Mouse (Mus musculus) adipocyte (in vitro differentiated cells): ENCODE results near the gene Slc24a1.
"Not testable (repeated sequence)": the region's sequence is repeated elsewhere in the genome, so short reads cannot be mapped to it uniquely, and the experiment has no call there.

Experiments
- DNase-seq: peaks from one replicate; pipeline ENCODE4 v3.0.0-alpha.2; 2016; ENCODE audit warnings: low spot score

Slc24a1 gene

DNA sequence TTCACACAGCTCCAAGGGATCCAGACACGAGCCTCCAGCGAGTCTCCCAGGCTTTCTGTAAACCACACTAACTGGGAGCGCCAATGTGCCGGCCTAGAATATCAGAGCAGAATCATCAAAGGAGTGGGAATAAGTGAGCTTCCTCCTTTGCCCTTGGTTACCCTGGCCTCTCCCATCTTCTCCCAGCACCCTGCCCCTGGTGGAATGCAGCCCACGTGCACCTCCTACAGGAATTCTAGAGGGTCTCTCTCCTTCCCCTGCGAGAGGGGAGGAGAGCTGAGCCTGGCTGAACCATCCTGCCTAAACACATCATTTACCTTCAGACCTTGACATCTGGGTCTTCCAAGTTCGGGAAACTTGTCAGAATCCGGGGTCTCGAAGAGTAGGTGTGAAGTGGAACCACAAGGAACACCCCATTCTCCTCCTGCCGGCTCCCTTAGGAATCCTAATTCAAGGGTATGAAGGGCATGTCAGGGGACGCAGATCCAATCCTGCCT, at the start of gene Slc24a1:
TSS of gene Slc24a1 (minus strand) at position 447 of the 497 bp plus-strand sequence.
- no peak for DNase-seq

DNA sequence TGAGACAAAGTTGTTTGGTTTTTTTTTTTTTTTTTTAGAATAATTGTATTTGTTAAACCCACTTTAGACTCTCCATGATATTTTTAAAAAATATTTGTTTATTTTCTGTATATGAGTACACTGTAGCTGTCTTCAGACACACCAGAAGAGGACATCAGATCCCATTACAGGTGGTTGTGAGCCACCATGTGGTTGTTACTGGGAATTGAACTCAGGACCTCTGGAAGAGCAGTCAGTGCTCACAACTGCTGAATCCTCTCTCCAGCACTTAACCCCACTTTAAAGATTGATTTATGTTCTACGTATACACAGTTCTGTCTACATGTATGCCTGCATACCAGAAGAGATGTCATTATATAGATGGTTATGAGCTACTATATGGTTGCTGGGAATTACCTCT, 44.1 kb upstream of the Slc24a1 start:
- DNase-seq = not testable (repeated sequence)

DNA sequence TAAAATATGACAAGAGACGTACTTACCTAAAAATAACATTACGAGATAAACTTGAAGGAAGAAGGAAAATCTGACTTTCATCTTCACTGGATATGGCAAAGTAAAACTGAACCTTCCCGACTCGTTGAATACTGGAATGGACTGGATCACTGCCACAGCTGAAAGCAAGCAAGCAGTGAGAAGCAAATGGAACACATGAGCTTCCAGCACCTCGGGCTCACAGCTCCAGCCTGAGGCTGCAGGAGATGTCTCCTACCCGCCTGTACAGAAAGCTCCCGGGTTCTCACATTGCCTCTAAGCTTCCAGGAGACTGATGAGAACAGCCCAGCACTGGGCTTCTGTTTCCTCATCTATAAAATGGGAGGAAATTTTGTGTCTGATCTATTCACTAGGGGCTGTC, 38.9 kb upstream of the Slc24a1 start:
- DNase-seq = no peak

DNA sequence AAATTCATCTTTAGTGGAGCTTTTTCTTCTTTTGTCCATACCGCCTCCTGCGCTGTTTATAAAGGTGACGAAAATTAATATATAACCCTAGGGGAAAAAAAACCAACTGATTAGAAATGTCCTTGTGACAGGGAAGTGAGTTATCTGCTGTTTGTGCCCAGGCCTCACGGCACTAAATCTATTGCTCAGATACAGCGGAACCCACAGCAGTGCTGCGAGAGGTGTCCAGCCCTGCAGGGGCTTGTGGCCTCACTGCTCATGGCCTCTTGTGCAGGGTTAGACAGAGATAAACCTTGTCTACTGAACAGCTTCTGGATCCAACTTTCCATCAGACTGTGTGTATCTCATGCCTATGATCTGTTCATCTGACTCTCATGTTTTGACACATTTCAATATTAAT, 37.0 kb upstream of the Slc24a1 start:
- DNase-seq = no peak

DNA sequence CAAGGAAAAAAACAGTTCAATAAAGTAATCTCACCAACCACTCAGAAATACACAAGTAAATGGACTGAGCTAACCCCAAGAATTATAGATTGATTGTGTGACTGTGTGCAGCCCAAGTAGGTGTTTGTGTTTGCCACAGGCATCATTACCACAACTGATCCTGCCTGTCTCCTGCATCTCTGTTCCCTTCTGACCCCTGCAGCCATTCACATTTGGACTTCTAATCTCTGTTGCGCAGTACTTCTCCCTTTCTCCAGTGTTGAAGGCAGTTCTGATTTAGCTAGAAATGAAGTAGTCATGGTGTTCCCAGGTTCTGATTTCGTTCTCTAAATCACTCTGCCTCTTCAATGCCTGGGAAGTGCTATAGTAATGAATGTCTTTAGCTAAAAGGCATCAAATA, 36.2 kb upstream of the Slc24a1 start:
- DNase-seq = no peak

DNA sequence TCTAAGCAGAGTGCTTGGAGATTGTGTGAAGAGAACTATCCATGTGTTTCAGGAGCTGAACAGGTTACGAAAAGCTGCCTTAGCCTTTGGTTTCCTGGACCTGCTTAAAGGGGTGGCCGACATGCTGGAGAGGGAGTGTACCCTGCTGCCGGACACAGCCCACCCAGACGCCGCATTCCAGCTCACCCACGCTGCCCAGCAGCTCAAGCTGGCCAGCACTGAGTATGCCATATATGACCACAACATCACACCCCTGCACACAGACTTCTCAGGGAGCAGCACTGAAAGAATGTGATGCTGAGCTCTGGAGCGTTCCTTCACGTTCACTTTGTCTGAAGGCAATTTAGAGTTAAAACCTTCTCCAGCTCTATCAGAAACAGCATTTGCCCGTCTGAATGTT, 34.4 kb upstream of the Slc24a1 start:
- no peak for DNase-seq

DNA sequence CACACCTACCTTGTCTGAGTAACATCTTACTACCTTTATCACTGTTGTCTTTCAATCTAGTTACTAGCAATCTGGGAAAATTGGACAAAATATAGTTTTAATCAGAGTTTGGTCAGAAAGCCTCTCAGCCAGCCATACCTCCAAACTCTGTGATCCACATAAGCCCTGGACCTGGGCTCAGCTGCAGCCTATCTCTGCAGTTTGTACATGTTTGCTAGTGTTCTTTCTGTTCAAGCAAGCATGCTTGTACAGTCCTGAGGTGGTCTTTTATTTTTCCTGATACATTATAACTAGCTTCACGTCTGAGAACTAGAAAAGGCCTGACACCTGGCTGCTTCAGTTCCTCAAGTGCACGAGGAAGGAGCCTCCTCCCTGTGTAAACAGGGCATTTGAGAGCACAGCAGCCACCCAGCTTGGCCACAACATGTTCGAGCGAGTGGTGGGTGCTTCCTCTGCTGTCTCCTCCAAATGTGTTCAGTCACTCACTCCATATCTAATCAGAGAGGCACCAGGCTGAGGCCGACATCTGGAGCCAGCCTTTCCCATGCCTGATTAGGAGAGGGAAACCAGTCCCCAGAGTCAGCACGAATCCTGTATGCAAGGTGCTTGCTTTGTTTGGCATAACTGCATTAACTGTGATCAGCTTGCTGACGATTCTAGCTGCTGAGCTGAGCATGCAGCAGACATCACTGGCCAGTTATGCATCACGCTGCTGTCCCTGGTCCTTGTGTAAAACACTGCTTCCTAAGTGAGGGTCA, 33.8 kb upstream of the Slc24a1 start:
- no peak for DNase-seq

DNA sequence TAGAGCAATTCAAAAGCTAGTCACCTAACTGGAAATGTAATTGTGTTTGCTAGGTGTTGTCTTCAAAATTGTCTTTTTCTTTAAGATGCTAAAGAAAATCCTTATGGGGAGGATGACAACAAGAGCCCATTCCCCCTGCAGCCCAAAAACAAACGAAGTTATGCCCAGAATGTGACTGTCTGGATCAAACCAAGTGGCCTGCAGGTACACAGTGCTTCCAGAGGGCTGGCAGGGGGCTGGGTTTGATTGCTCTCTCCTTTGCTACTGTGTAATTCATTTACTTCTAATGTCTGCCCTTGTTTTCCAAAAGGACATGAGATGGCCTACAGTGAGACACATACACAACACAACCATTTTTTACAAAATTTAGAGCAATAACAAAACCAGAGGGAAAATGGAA, 30.5 kb upstream of the Slc24a1 start:
- DNase-seq = no peak

DNA sequence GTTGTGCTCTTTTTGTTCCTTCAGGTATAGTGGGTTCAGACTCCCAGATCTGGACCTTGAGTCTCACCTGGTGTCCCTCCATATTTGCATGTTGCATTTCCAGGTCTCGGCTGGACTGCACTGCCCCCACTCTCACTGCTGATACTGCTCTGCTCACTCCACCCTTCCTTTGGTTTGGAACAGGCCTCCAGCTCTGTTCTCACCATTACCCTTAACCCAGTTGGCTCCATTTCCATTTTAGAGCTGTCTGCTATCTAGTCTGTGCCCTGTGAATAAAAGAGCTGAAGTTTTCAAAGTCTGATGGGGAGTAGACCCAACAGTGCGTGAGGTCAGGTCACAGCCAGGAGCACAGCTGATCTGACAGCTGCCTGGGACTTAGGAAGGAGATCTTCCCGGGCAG, 29.1 kb upstream of the Slc24a1 start:
- peak; percentile 44 for DNase-seq

DNA sequence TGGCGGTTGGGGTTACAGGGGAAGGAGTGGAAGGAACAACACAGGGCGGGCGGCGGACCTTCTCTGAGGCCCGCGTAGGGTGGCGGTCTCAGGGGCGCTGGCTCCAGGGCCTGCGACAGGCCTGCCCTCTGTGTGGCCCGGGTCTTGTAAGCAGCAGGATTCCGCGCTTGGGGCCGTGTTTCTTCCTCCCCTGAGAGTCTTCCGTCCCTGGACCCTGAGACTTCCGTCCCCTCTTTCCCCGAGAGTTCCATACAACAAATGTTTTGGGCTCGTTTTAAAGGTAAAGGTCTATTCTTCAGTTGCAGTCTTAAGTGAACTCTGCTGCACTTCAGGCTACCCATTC, 9.5 kb upstream of the Slc24a1 start:
- DNase-seq = no peak

DNA sequence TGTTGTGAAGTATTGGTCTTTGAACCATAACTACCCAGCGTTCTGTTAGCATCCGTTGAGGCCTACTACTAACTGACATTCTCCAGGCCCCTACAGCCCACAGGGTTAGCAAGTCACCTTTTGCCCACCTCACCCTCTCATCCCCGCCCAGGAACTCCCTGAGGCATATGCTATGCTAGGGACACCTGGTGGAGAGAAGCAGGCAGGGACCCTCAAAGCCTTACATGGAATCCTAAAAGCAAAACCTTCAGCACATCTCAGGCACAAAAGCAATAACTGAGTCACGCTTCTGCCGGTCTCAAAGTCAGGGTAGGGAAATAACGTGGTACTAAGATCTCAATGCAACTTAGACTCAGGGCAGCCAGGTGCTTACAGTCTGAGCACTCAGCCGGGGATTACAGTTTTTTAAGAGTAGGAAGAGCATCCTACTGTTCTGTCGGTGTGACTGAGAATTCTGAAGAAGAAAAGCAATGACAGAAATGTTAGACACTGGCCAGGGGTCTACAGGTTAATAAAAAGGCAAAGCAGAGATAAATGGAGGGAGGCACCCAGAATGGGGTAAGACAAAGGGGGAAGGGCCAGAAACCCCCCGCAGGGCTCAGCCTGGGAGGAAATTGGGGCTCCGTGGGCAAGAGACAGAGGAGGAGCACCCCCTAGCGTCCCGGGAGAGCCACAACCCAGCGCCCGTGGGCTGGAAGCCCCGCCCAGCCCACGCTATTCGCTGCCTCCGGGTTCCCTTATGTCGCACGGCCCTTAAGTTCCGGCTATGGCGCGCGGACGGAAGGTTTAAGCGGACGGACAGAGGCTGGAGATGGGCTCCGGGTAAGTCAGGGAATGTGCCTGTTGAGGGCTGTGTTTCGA, 8.9 kb upstream of the Slc24a1 start, which contains the start of gene Ints14:
TSS of gene Ints14 (plus strand) at position 789 of the 861 bp plus-strand sequence.
- DNase-seq = peak; percentile 93

DNA sequence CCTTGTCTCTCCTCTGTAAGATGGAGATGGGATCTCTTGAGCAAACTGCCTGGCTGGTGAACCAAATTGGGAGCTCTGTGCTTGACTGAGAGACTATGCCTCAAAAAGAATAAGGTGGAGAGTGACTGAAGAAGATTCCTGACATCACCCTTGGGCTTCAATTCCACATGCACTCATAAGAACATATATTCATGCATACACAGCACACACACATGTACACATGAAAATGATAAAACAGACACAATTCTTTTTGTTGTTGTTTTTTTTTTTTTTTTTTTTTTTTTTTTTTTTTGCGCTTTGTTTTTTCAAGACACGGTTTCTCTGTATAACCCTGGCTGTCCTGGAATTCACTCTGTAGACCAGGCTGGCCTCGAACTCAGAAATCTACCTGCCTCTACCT, 5.9 kb upstream of the Slc24a1 start:
- DNase-seq = no peak

DNA sequence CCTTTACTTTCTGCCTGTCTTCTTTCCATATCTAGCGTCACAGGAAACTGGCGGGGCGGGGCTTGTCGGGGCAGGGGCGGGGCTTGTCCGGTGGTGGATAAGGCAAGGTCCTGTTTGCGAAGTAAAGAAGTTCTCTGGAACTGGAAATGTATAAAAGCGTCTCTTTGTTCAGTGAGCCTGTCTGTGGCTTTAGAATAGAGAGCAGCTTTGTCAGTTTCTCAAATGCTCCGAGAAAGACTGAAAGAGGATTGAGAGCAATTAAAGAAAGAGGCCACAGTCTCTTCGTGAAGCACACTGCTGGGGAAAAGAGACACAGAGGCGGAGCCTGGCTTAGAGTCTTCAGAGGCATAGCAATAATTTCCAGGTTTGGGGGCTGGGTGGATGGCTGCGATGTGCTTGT, 4.9 kb upstream of the Slc24a1 start:
- DNase-seq = peak; percentile 31

DNA sequence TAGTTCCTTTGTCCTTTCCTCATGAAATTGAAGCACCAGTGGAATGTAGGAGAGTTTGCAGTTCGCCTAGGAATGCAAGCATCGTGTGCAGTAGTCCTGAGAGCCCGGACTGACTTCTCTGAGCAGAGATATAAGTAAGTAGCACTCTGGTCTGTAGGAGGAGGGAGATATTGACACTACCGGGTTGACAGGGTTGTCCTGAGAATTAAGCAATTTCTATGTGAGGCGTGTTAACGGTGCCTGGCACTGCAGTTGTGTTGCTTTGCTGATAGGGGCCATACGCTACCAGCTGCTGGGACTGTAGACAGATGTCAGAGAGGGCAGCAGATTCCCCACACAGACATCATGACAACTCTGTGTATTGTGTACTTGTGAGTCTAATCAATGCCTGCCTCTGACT, 1.8 kb upstream of the Slc24a1 start:
- no peak for DNase-seq

DNA sequence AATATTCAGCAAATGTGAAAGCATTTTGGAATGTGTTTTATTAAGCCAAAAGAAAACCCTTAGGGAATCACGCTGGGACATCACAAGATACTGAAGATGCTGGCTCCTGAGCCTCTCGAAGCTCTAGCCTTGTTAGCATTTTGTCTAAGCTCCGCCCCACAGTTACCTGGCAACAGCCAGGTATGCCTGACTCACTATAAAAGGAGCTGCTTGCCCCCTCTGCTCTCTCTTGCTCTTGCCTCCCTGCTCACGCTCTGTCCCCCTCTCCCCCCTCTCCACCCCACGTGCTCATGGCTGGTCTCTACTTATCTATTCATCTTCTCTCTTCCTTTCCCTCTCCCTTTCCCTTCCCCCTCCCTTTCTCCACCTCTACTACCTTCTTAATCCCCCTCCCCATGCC, 648 bp upstream of the Slc24a1 start:
- no peak for DNase-seq

DNA sequence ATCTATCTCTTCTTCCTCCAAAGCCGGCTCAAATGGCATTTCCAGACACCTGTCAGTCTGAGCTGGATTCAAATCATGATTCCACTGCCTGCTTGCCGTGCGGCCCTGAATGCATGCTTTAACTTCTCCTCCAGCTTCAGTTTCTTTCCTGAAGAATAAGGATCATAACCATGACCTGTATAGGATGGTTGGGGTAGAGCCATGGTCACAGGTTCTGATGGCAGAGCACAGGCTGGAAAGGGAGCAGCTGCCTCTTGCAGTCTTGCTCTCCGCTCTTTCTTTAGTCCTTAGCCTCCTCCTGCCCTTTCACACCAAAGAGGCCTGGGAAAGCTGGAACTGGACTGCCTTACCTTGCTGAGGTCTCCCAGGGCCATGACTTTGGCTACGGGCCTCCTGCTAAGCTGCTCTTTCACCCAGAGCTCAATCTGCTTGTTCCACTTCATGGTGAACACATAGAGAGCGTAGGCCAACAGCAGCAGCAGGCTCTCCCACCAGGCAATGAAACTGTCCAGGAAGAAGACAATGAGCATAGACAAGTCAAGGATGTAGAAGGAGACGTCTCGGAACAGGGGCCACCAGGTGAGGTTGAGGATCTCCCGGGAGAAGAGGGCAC, 3.8 kb downstream of the Slc24a1 start:
- DNase-seq = no peak

DNA sequence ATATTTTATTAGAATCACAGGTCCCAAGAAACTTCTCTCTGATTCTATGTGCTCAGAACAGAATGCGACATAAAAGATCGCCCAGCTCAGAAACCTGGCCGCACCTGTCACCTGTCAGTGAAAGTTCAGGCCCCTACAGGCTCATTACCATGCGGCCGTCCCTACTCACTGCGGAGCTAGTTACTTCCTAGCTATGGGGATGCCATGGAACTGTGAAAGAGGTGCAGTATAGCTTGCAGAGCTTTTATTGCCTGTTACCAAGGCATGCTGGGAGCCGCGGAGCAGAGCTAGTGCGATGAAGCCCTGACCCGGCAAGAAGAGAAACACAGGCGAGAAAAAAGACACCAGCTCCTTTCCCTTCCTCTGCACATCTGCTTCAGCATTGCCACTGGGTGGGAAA, 7.4 kb downstream of the Slc24a1 start:
- DNase-seq = no peak

DNA sequence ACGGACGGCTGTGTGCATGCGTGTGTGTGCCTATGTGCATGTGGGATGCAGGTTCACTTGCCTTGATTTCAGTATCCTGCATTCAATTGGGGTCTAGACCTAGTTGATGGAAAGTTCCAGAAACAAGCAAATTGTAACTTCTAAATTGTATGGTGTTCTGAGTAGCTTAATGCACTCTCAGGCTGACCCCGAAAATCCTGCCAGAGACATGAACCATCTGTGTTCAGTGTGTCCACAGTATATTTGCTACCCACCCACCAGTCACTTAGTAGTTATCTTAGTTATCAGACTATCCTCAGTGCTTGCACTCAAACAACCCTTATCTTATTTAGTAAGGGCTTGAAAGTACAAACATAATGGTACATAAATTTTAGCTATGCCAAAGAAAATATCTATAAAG, 9.8 kb downstream of the Slc24a1 start:
- DNase-seq = no peak

DNA sequence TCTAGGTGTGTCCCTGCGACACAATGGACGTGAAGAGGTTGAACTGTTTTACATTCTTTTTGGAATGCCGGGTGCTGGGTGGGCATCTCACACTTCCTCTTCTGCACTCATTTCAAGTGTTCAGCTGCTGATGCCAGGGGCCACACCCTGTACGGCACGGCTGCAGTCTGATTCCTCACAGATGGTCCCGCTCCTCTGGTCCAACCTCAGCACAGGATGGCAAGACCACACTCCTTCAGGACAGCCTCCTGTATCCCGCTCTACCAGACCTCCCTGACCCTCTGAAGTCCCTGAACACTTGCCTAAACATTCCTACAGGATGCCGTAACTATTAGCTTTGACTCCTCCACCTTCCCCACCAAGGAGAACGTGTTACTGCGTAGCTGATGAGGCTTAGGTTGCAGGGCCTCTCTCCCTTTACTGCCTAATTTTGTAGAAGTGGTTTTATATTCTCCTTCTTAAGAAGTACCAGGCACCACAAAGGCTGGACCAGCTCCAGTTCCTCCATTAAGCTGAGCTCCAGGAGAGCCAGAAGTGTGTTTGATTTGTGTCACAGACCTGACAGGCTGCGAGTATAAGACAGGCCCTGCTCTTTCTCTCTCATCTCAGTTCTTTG, 10.6 kb downstream of the Slc24a1 start:
- DNase-seq = no peak

DNA sequence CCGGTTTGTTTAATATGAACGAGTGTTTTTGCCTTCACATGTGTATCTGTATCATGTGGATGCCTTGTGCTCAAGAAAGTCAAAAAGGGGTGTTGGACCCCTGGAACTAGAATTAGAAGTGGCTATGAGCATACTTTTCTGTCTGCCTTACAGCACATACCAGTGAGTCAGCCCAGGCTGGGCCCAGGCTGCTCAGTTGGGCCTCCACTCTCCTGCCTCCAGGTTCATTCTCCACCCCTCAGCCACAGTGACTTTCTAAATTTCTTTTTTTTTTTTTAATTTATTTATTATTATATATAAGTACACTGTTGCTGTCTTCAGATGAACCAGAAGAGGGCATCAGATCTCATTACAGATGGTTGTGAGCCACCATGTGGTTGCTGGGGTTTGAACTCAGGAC, 11.6 kb downstream of the Slc24a1 start:
- DNase-seq = no peak

DNA sequence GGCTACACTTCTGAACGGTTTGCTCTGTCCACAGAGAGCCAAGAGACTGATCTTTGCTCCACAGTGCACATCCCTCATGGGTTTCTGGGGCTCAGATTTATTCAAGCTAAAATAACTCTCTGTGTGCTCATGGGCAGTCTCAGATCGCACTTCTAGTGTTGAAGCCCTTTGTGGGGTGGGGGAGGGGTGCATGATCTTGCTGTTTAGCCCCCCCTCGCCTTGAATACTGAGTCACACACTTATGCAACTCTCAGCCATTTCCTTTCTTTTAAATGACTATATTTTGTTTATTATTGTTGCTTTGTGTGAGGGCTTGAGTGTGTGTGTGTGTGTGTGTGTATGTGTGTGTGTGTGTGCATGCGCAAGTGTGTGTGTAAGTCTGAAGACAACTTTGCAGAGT, 12.1 kb downstream of the Slc24a1 start:
- no peak for DNase-seq

DNA sequence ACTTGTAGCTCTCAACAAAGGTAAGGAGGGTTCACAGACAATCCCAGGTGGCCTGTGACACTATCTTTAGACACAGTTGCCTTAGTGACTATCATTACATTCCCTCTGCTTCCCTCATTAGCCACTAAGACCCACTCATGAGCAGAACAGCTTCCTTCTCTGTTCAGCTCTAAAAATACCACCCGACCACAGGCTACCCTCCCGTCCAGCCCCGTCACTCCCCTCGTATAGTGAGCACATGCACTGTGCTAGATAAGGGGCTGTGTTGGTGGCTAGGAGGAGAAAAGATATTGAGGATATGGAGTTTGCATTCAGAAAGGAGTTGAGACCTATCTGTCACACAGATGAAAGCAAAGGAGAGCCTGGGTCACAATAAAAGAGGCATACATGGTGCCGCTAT, 12.9 kb downstream of the Slc24a1 start:
- no peak for DNase-seq
